In genomic region chr19:9982151-9982851, GRCm38 (mm10) we compare ENCODE assay signal across 7 mouse cellular contexts. TPM values are rescaled to one million over a fixed set of nuclear protein-coding genes. Genes with fewer than 3 reads are reported as not detected.
A peak's percentile ranks its signal among the peaks of the same experiment; 100 is the strongest.
DNase-seq lines count a peak whose midpoint lies in the region; ATAC-seq lines count a peak whose summit lies in the region.

No protein-coding gene starts in this region.

- peak overlapping the region; percentile 79 for H3K4me2 ChIP-seq in intestine, embryonic 16.5 days (ENCODE audit: low read depth, low read length)
- H3K4me2 ChIP-seq in midbrain, embryonic 11.5 days, result peak overlapping the region; percentile 87

- H3K27ac ChIP-seq in intestine, embryonic 16.5 days (ENCODE audit: low read length), result peak overlapping the region; percentile 98
- H3K27ac ChIP-seq in midbrain, embryonic 11.5 days (ENCODE audit: low read depth, low read length), result peak overlapping the region; percentile 77

- H3K9me3 ChIP-seq in intestine, embryonic 16.5 days (ENCODE audit: control insufficient read depth, low read length), result no peaks in the 10 kb centered on the region
- H3K9me3 ChIP-seq in midbrain, embryonic 11.5 days (ENCODE audit: control insufficient read depth, low read length), result no peaks in the 10 kb centered on the region

- under 1% methylated on average over 59 of the region's 59 CpGs for WGBS in intestine, embryonic 16.5 days
- WGBS in midbrain, embryonic 11.5 days, result under 1% methylated on average over 58 of the region's 59 CpGs

- peak; percentile 97 for ATAC-seq in intestine, embryonic 16.5 days
- ATAC-seq in midbrain, embryonic 11.5 days (ENCODE audit: low FRiP score), result peak; percentile 99

- peak overlapping the region; percentile 93 for H3K4me3 ChIP-seq in intestine, embryonic 16.5 days (ENCODE audit: low read length)
- H3K4me3 ChIP-seq in midbrain, embryonic 11.5 days (ENCODE audit: low read depth, low read length), result peak overlapping the region; percentile 91

- intact Hi-C loops in left cerebral cortex, postnatal 36 days (cut with DNase I), result no loop called here

- H3K36me3 ChIP-seq in intestine, embryonic 16.5 days (ENCODE audit: control insufficient read depth, insufficient read depth, low read length), result peaks cover 12% of the 10 kb centered on the region
- H3K36me3 ChIP-seq in midbrain, embryonic 11.5 days (ENCODE audit: control insufficient read depth, insufficient read depth, low read length), result peaks cover 9% of the 10 kb centered on the region; the same call in 1 of the 2 replicates

- H3K9ac ChIP-seq in intestine, embryonic 16.5 days (ENCODE audit: low read depth, low read length), result peak overlapping the region; percentile 95
- H3K9ac ChIP-seq in midbrain, embryonic 11.5 days (ENCODE audit: low read length), result peak overlapping the region; percentile 91

- H3K4me1 ChIP-seq in intestine, embryonic 16.5 days (ENCODE audit: control insufficient read depth, insufficient read depth, low read length), result peaks cover 23% of the 10 kb centered on the region
- H3K4me1 ChIP-seq in midbrain, embryonic 11.5 days (ENCODE audit: control insufficient read depth, insufficient read depth, low read length), result peaks cover 6% of the 10 kb centered on the region

- H3K27me3 ChIP-seq in intestine, embryonic 16.5 days (replicated peaks; ENCODE audit: control insufficient read depth, insufficient read depth, low read length), result no peaks in the 10 kb centered on the region
- no peaks in the 10 kb centered on the region for H3K27me3 ChIP-seq in midbrain, embryonic 11.5 days (ENCODE audit: control insufficient read depth, insufficient read depth, low read length)

- DNase-seq in adrenal gland, adult 2 months, result peak; percentile 97
- DNase-seq in embryo, embryonic 11.5 days (ENCODE audit: low read depth, low spot score), result peak; percentile 96
- DNase-seq in gastrocnemius, postnatal 4 days (ENCODE audit: low spot score in 2 of 2), result peak; percentile 94 to 96
- DNase-seq in left cerebral cortex, postnatal 36 days (ENCODE audit: low spot score in 2 of 2), result peak; percentile 97
- peak; percentile 99 for DNase-seq in midbrain, embryonic 11.5 days (ENCODE audit: low spot score, missing footprints)
- peak; percentile 99 for DNase-seq in skeletal muscle tissue, adult 2 months (ENCODE audit: low read depth, low spot score)

RNA-seq across cellular contexts. Expression of gene Fth1, which starts 1.9 kb away (rescaled TPM):
- 1,000 to 10,000 TPM; 3,718 to 3,915 TPM for total RNA-seq in adrenal gland, adult 2 months (2021)
- 39,639 and 47,224 TPM in 2 replicates for polyA plus RNA-seq in adrenal gland, adult 2 months (2012; rRNA removed)
- total RNA-seq in gastrocnemius, postnatal 4 days (2021), result 1,000 to 10,000 TPM; 1,831 to 1,888 TPM
- 2,278 and 2,351 TPM in 2 replicates for polyA plus RNA-seq in intestine, embryonic 16.5 days (2015; fragmentation: Nextera tagmentation; extraction: Ambion mirVana)
- 1,000 to 10,000 TPM; 2,116 to 2,547 TPM for total RNA-seq in left cerebral cortex, postnatal 36 days (2021)
- polyA plus RNA-seq in midbrain, embryonic 11.5 days (2014; fragmentation: Nextera tagmentation; extraction: Ambion mirVana), result 1,347 and 1,422 TPM in 2 replicates

RNA-seq across cellular contexts. Expression of gene Best1, which starts 19.1 kb away (rescaled TPM):
- total RNA-seq in adrenal gland, adult 2 months (2021), result under 1 TPM; 0.17 to 0.62 TPM
- polyA plus RNA-seq in adrenal gland, adult 2 months (2012; rRNA removed), result 0.16 and 0.46 TPM in 2 replicates
- total RNA-seq in gastrocnemius, postnatal 4 days (2021), result 1 to 10 TPM; 1.2 to 1.5 TPM
- 0.42 and 0.72 TPM in 2 replicates for polyA plus RNA-seq in intestine, embryonic 16.5 days (2015; fragmentation: Nextera tagmentation; extraction: Ambion mirVana)
- 1 to 10 TPM; 1.0 to 1.2 TPM for total RNA-seq in left cerebral cortex, postnatal 36 days (2021)
- 1.3 and 1.5 TPM in 2 replicates for polyA plus RNA-seq in midbrain, embryonic 11.5 days (2014; fragmentation: Nextera tagmentation; extraction: Ambion mirVana)

RNA-seq across cellular contexts. Expression of gene Rab3il1, which starts 19.2 kb away (rescaled TPM):
- total RNA-seq in adrenal gland, adult 2 months (2021), result 10 to 100 TPM in 1 of 2 experiments, 1 to 10 TPM in 1; 4.1 to 10.3 TPM
- polyA plus RNA-seq in adrenal gland, adult 2 months (2012; rRNA removed), result 9.1 and 9.4 TPM in 2 replicates
- 10 to 100 TPM; 24.2 to 26.1 TPM for total RNA-seq in gastrocnemius, postnatal 4 days (2021)
- polyA plus RNA-seq in intestine, embryonic 16.5 days (2015; fragmentation: Nextera tagmentation; extraction: Ambion mirVana), result 45.7 and 48.8 TPM in 2 replicates
- 1 to 10 TPM; 8.5 to 9.9 TPM for total RNA-seq in left cerebral cortex, postnatal 36 days (2021)
- polyA plus RNA-seq in midbrain, embryonic 11.5 days (2014; fragmentation: Nextera tagmentation; extraction: Ambion mirVana), result 36.8 and 40.1 TPM in 2 replicates

RNA-seq across cellular contexts. Expression of gene Fads3, which starts 59.1 kb away (rescaled TPM):
- 10 to 100 TPM; 13.3 to 17.6 TPM for total RNA-seq in adrenal gland, adult 2 months (2021)
- 57.7 and 61.3 TPM in 2 replicates for polyA plus RNA-seq in adrenal gland, adult 2 months (2012; rRNA removed)
- total RNA-seq in gastrocnemius, postnatal 4 days (2021), result 10 to 100 TPM; 16.8 to 28.4 TPM
- polyA plus RNA-seq in intestine, embryonic 16.5 days (2015; fragmentation: Nextera tagmentation; extraction: Ambion mirVana), result 12.4 and 13.0 TPM in 2 replicates
- 10 to 100 TPM; 26.1 to 29.6 TPM for total RNA-seq in left cerebral cortex, postnatal 36 days (2021)
- polyA plus RNA-seq in midbrain, embryonic 11.5 days (2014; fragmentation: Nextera tagmentation; extraction: Ambion mirVana), result 5.0 and 5.1 TPM in 2 replicates

Comparison
In these comparisons a context has a peak if more than half of its experiments do, and no peak if none do; other contexts are left out.
1. Peak in every context shown above with its lines: DNase-seq, ATAC-seq, H3K4me3 ChIP-seq and H3K27ac ChIP-seq.